19 mouse cellular contexts compared by ENCODE assay signal in the genomic region with DNA sequence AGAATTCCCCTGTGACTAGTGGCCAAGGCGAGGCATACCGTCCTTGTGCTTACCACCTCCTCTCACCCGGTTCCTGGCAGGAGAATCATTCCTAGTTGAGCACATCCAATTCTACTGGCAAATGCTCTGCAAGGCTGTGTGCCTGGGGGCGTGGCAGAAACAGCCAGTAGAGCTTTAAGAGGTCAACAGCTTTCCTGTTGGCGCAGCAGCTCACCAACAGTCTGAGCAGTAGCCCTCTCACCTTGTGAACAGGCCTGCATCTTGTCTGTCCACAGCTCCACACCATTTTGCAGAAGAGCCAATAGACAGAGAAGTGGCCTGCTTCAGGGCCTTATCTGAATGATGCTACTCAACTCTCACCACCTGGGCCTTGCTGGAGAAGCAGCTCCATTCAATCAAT. TPM values are rescaled to one million over a fixed set of nuclear protein-coding genes. Genes with fewer than 3 reads are reported as not detected.
DNase-seq lines count a peak whose midpoint lies in the region; ATAC-seq lines count a peak whose summit lies in the region.
"Had no signal": no experiment of that assay in that cellular context is flagged by ENCODE, and none has a peak within 500 bp of the region (broad histone marks: within the 10 kb centered on the region; RNA-seq: fewer than 3 reads in every experiment).

No protein-coding gene starts in this region.

- no peaks in the 10 kb centered on the region for H3K9me3 ChIP-seq in heart, embryonic 11.5 days (replicated peaks; ENCODE audit: control insufficient read depth, low read length)
- H3K9me3 ChIP-seq: embryonic facial prominence, embryonic 13.5 days; hindbrain, embryonic 12.5 days; limb, embryonic 13.5 days; midbrain, embryonic 13.5 days; neural tube, embryonic 15.5 days had no signal

- DNase-seq in heart, postnatal 36 days = no peak
- DNase-seq in left cerebral cortex, postnatal 4 days = peak; percentile 13
- DNase-seq in left cerebral cortex, postnatal 14 days (ENCODE audit: low spot score in 2 of 2) = no peak
- peak; percentile 55 to 58 for DNase-seq in kidney, adult 8-10 months
- DNase-seq in retina, postnatal 1 day = peak; percentile 69
- DNase-seq in layer of hippocampus, adult 9-10 months (ENCODE audit: low spot score) = no peak
- DNase-seq: adrenal gland, postnatal 14 days; B cell, adult 2 months; cerebellum, adult 18-20 months; gastrocnemius, adult 2 months; right cerebral cortex, postnatal 4 days had no signal

- no peak overlapping the region for H3K4me3 ChIP-seq in heart, embryonic 11.5 days (ENCODE audit: low read depth, low read length)
- H3K4me3 ChIP-seq: embryonic facial prominence, embryonic 13.5 days; gastrocnemius, adult 2 months; hindbrain, embryonic 12.5 days; limb, embryonic 13.5 days; midbrain, embryonic 13.5 days; myocyte; neural tube, embryonic 15.5 days had no signal

- no peak overlapping the region for H3K9ac ChIP-seq in heart, embryonic 11.5 days (ENCODE audit: low read depth, low read length)
- H3K9ac ChIP-seq: embryonic facial prominence, embryonic 13.5 days; hindbrain, embryonic 12.5 days; limb, embryonic 13.5 days; midbrain, embryonic 13.5 days; neural tube, embryonic 15.5 days had no signal

- no peak; the same call in 1 of the 2 replicates for ATAC-seq in heart, embryonic 11.5 days (replicated peaks; ENCODE audit: insufficient number of reproducible peaks, low FRiP score, low TSS enrichment)
- ATAC-seq: inflammation-experienced regulatory T-cells, adult 6 months; midbrain, embryonic 13.5 days had no signal

- H3K27ac ChIP-seq in heart, embryonic 11.5 days (ENCODE audit: low read depth, low read length) = no peak overlapping the region
- H3K27ac ChIP-seq: embryonic facial prominence, embryonic 13.5 days; gastrocnemius, adult 2 months; hindbrain, embryonic 12.5 days; limb, embryonic 13.5 days; midbrain, embryonic 13.5 days; neural tube, embryonic 15.5 days had no signal

- peaks cover 68% of the 10 kb centered on the region for H3K27me3 ChIP-seq in heart, embryonic 11.5 days (ENCODE audit: control insufficient read depth, insufficient read depth, low read length)
- H3K27me3 ChIP-seq: hindbrain, embryonic 12.5 days; midbrain, embryonic 13.5 days had no signal

- no peaks in the 10 kb centered on the region for H3K36me3 ChIP-seq in heart, embryonic 11.5 days (ENCODE audit: control insufficient read depth, insufficient read depth, low read length)
- H3K36me3 ChIP-seq: embryonic facial prominence, embryonic 13.5 days; hindbrain, embryonic 12.5 days; limb, embryonic 13.5 days; midbrain, embryonic 13.5 days; neural tube, embryonic 15.5 days had no signal

- peak overlapping the region; percentile 14 for H3K4me2 ChIP-seq in heart, embryonic 11.5 days
- H3K4me2 ChIP-seq: embryonic facial prominence, embryonic 13.5 days; hindbrain, embryonic 12.5 days; limb, embryonic 13.5 days; midbrain, embryonic 13.5 days; neural tube, embryonic 15.5 days had no signal

- WGBS in heart, embryonic 11.5 days (ENCODE audit: insufficient replicate concordance) = 24% methylated on average over 5 of the region's 5 CpGs

- intact Hi-C loops in heart, postnatal 36 days (cut with DNase I) = no loop called here
- intact Hi-C loops in left cerebral cortex, postnatal 4 days (cut with DNase I) = no loop called here
- intact Hi-C loops in left cerebral cortex, postnatal 14 days (cut with DNase I) = no loop called here

- peaks cover 10% of the 10 kb centered on the region; the same call in 1 of the 2 replicates for H3K4me1 ChIP-seq in heart, embryonic 11.5 days (ENCODE audit: control insufficient read depth, insufficient read depth, low read length)
- H3K4me1 ChIP-seq: neural tube, embryonic 15.5 days had no signal

RNA-seq across cellular contexts. Expression of gene Prdm1, which starts 50.2 kb away (rescaled TPM):
- 0.08 and 0.36 TPM in 2 replicates for polyA plus RNA-seq in heart, embryonic 11.5 days (2014; fragmentation: Nextera tagmentation; extraction: Ambion mirVana)
- 1 to 10 TPM; 1.6 to 2.4 TPM for total RNA-seq in heart, postnatal 36 days (2021)
- total RNA-seq in left cerebral cortex, postnatal 4 days (2021) = 1 to 10 TPM; 1.3 to 2.2 TPM
- 1 to 10 TPM; 1.2 to 1.4 TPM for total RNA-seq in left cerebral cortex, postnatal 14 days (2021)

Comparison
In these comparisons a context has a peak if more than half of its experiments do, and no peak if none do; other contexts are left out.
1. DNase-seq: peak in left cerebral cortex, postnatal 4 days (single experiment), kidney, adult 8-10 months (2 of 2) and retina, postnatal 1 day (single experiment); none in heart, postnatal 36 days (0 of 2), left cerebral cortex, postnatal 14 days (0 of 2) and layer of hippocampus, adult 9-10 months (single experiment).